Mouse (Mus musculus) frontal cortex, adult 2 months (tissue): Measurements from ENCODE around the gene Fam71a. TPM values are rescaled to one million over a fixed set of nuclear protein-coding genes. Genes with fewer than 3 reads are reported as not detected.
"Not testable (repeated sequence)": the region's sequence is repeated elsewhere in the genome, so short reads cannot be mapped to it uniquely, and the experiment has no call there.

ENCODE experiments used
- DNase-seq, 2 experiments: peaks; one replicate each; pipeline ENCODE4 v3.0.0; 2022; ENCODE audit warnings: low spot score in 1 of 2; ENCODE audit errors: extremely low spot score in 1 of 2
- polyA plus RNA-seq: library from polyadenylated mRNA; depleted of rRNA; stranded (reverse); fragments of >200 nt; gene quantifications from 2 replicates; pipeline ENCODE4 v1.2.3, GENCODE M21; 2012

The Fam71a gene
- polyA plus RNA-seq, 1 experiment = not detected

GRCm38 (mm10) chr1:191182431-191183162, 18.0 kb upstream of the Fam71a start:
- DNase-seq = no peak

- DNase-seq = no peak
These were observed 17.0 kb upstream of the Fam71a start for GRCm38 (mm10) chr1:191181469-191182259.

GRCm38 (mm10) chr1:191180397-191180796, 15.8 kb upstream of the Fam71a start:
- no peak for DNase-seq

DNA sequence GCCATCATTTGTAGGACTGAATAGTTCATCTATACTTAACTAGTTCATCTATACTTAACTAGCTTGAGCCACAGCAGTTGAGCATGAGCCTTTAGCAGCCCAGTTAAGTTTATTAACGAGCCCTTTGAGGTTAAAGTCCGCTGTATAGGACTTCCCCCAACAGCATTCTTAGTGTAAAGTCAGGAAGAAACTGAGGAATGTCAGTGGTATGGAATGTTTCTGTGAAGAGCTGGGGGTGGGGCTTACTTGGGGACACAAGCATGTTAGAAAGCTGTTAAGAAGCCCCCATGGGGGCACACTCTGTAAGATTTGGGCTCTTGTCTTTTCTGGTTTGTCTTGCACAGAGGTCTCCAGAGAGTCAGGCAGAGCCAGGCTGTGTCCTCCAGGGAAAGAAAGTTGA, 15.2 kb upstream of the Fam71a start:
- DNase-seq = no peak

DNA sequence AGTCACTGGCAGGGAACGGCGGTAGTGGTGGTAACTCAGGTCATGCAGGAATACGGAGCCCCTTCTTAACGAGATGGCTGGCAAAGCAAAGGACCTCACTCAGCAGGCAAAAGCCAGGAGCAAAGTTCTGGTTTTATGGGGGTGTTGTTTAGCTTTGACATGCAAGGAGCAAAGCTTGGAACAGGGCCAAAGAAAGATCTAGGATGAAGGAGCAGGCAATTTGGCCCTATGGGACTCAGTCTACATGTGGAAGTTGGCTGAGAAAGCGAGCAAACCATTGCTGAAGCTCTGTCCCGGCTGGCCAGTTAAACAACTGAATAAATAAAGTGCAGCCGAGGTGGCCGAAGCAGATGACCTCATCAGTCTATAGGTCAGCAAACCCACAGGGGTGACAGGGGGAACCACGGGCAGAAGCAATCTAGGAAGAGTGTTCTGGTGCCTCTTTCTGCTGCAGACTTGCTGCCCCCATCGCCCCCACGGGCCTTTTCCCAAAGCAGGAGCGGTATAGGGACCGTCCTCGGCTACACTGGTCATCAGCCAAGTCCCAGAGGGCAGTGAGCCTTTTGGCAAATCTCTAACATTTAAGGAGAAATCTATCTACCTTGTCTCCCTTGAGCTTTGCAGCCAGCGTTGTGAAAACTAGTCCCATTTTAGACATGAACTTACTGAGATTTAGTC, 14.0 kb upstream of the Fam71a start:
- no peak for DNase-seq

- no peak for DNase-seq
These were observed 12.3 kb upstream of the Fam71a start for GRCm38 (mm10) chr1:191176887-191177286.

GRCm38 (mm10) chr1:191172487-191172886, 7.9 kb upstream of the Fam71a start:
- peak; percentile 36 to 69 for DNase-seq

DNA sequence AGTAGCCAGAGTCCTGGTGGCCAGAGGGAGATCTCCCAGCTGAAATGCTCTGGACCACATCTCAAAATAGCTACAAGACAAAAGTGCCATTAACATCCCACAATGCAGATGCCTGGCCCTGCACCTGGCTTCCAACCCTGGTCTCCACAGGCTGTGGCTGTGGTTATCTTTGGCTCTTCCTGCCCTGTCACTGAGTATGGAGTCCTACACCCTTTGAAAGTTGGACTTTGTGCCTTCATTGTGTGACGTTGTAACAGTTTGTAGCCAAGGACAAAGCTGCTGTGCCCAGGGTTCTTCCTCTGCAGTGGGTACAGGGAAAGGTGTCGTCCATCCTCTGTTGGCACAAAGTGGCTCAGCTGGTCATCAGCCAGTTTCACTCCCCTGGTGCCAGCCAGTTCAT, 5.8 kb upstream of the Fam71a start:
- DNase-seq = no peak

DNA sequence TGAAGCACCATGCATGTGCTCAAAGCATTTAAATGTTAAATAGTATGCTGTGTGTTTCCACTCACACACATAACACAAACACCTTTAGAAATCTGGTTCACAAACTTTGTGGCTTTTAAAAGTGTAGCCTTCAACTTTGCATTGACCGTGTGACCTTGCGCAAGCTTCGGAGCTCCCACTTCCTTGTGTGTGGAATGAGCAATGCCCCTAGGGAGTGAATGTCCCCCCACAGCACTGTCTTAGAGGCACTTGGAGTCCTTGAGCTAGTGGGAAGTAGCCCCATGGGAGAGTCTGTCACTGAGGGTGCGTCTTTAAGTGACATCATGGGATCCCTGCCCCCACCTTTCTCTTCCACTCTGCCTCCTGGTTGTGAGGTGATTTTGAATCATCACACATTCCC, 1.6 kb upstream of the Fam71a start:
- DNase-seq = no peak

DNA sequence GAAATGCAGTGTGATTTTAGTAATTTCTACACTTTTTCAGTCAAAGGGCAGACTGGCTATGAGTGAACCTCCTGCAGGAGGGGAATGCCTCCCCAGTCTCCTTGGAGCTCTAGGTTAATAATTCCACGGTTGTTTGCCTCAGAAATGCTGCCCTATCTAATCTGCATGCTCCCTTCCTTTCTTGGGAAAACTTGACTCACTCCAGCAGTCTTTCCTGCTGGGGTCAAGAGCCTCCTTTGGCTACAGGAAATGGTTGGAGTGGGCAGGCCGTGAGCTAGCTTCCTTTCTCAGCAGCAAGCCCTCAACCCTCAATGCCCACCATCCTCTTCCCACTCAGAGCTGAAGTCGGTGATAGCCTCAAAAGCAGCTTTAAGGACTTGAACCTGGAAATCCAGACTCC, 10.3 kb downstream of the Fam71a start:
- DNase-seq = no peak

- DNase-seq = peak in 1 of 2 experiments; percentile 56
These were observed 11.6 kb downstream of the Fam71a start for GRCm38 (mm10) chr1:191153052-191153451.

DNA sequence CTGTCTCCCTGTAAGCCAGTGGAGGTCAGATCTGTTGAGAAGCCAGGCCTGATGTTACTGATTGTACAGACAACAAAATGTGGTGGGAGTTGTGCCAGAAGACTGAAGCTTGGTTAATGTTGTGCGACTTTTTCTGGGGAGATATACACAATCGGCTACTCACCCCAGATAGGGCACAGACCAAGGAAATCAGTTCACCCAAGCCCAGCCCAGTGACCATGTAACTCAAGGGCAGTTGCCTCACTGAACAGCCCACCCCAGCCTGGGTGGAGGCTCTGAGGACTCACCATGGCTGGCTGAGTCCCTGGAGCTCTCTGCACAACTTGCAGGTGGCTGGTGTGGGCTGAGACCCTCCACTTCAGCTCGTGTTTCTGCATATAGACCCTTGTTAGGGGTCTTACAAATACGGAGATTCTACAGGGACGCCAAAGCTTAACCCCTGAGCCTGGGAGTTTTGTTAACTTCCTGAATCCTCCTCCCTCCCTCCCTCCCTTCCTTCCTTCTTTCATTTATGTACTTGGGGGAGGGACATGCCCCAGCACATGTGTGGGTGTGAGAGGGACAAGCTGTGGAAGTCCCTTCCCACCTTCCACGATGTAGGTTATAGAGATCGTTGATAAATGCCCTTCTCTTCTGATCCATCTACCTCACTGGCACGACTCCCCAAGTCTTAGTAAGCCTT, 13.6 kb downstream of the Fam71a start:
- DNase-seq = no peak

DNA sequence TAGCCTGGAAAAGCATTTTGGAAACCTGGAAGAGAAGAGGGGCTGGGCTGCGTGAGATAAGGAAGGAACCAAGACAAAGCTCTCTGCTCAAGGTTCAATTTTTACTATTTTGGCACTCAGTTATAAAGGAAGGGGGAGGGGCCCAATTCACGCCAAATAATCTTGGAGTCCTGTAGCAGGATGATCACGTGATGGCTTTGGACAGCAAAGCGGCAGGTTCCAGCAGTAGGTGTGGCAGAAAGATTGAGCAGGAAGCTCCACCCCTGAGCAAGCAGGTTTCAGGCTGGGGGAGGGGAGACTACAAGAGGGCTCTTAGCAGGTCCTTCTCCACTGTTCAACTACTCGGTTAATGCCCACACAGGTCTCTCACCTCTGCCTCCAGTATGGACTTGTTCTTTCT, 15.1 kb downstream of the Fam71a start:
- not testable (repeated sequence) for DNase-seq

DNA sequence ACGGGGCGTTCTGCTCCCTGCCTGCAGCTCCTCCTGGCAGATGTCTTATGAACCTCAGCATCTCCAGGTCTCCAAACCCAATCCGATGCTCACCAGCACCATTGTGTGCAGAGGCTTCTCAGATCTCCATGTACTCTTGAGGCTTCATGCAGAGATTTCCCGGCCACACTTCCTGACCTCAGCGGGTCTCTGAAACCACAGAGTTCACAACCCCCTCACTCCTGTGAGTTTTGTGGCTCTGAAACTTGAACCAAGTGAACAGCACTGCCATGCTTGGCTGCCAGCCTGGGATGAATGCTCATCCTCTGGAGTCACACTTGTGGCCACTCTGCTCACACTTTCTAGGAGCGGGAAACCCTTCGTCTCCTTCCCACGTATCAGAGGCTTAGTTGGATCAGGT, 23.6 kb downstream of the Fam71a start:
- DNase-seq = no peak

DNA sequence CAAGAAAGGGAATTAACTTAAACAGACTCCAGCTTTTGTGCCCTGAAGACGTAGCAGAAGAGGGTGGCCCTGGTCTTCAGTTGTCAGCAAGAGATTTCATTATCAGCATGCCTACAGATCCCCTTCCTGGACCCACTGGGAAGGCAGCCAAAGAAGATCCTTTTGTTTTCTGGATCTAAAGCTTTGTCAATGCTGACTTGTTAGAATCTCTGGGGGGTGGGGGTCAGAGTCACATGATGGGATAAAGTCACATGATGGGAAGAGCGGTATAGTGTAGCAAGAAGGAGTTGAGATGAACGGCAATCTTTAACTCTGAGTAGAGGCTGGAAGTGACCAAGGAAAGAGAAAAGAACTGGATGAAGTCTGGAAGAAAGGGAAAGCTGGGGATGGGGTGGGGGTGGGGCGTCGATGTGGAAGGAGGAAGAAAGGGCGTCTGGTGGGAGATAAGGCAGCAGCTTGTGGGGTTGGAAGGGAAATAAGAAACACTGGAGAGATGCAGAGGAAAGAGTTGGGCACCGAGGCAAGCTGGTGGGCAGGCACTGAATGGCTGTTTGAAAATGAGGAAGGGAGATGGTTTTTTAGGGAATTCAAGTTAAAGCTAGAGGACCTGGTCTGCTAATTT, 25.6 kb downstream of the Fam71a start:
- no peak for DNase-seq

- DNase-seq = no peak
These were observed 26.2 kb downstream of the Fam71a start for GRCm38 (mm10) chr1:191138436-191138835.

DNA sequence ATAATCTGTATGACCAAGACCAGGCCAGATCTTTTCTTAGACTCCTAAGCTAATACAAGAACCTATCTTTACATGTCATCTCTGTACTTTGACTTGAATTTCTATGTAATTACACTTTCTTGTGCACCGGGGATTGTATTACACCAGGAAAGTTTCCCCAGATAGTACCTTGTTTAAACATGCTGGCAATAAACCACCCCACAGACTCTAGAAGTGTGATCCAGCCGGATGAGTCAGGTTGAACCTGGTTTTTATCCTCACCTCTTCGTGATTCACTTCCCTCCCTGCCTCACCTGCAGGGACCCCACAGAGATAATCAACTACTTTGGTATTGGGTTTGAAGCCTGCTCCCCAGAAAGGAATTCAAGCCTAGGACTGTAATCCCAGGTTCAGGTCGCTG, 29.2 kb downstream of the Fam71a start:
- no peak for DNase-seq

DNA sequence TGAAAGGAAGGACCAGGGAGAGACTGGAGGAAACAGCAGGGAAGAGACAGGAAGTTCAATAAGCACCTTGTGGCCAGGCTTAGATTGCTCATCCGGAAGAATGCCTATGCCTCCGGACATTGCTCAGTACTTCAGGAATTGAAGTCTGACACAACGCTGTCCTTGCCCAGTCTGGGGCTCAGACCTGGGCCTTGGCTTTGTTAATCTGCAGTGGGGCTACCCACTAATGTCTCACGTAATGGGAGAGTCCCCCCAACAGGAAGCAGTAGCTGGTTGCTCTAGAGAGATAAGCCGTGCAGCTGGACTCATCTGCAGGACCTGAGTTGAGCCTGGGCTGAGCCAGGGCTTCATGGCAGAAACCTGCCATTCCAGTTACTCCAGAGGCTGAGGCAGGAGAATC, 31.7 kb downstream of the Fam71a start:
- DNase-seq = no peak

DNA sequence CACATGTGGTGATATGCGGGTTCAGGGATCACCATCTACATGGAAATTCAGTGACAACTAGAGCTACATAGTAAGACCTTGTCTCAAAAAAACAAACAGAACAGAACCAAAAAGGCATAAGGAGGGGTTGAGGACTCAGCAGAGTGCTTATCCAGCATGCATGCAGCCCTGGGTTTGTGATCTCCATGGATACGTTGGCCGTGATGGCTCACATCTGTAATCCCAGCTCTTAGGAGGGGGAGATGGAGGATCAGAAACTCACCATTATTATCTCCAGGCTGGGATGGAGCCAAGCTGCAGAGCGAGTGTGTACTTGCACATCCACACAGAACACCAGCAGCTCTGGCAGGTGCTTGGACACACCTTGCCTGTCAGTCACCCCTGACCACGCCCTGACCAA, 32.4 kb downstream of the Fam71a start:
- no peak for DNase-seq

GRCm38 (mm10) chr1:191131692-191132091, 32.9 kb downstream of the Fam71a start:
- no peak for DNase-seq
